Mouse (Mus musculus) common myeloid progenitor, adult 5-6 weeks (primary cell): ENCODE data around the gene Gm20661. TPM values are rescaled to one million over a fixed set of nuclear protein-coding genes. Genes with fewer than 3 reads are reported as not detected.

ENCODE experiments used
- total RNA-seq: library from RNA; stranded (forward); fragments of 200-1000, 187-1606 nt; gene quantifications from 2 replicates; pipeline ENCODE4 v1.2.3, GENCODE M21; 2017

The Gm20661 gene
- total RNA-seq, 1 experiment from 2014 or later, result not detected

Other genes starting within 250 kb of the Gm20661 start
- 188 and 222 TPM in 2 replicates for gene Rbm5, start 212.1 kb upstream of the Gm20661 start, total RNA-seq
- gene Rbm6, start 109.8 kb upstream of the Gm20661 start, total RNA-seq, result 173 and 180 TPM in 2 replicates
- 11.1 and 16.3 TPM in 2 replicates for gene Mon1a, start 94.9 kb upstream of the Gm20661 start, total RNA-seq
- gene Mst1r, start 76.2 kb upstream of the Gm20661 start, total RNA-seq, result 0.41 TPM in 1 of 2 replicates, not detected in the other
- not detected in 2 replicates for gene Actl11, start 54.6 kb upstream of the Gm20661 start, total RNA-seq
- 0.32 TPM in 1 of 2 replicates, not detected in the other for gene Camkv, start 47.4 kb upstream of the Gm20661 start, total RNA-seq
- 12.8 and 23.2 TPM in 2 replicates for gene Traip, start 32.9 kb upstream of the Gm20661 start, total RNA-seq
- 42.5 and 52.7 TPM in 2 replicates for gene Uba7, start 7.6 kb upstream of the Gm20661 start, total RNA-seq
- gene Inka1, start 2.8 kb downstream of the Gm20661 start, total RNA-seq, result 38.5 and 45.8 TPM in 2 replicates
- 0.18 TPM in 1 of 2 replicates, not detected in the other for gene Cdhr4, start 9.4 kb downstream of the Gm20661 start, total RNA-seq
- gene Gm20662, start 13.3 kb downstream of the Gm20661 start, total RNA-seq, result not detected in 2 replicates
- gene Ip6k1, start 19.4 kb downstream of the Gm20661 start, total RNA-seq, result 29.5 and 169 TPM in 2 replicates
- gene Gmppb, start 66.2 kb downstream of the Gm20661 start, total RNA-seq, result 10.7 and 13.0 TPM in 2 replicates
- 0.49 and 3.3 TPM in 2 replicates for gene Amigo3, start 70.1 kb downstream of the Gm20661 start, total RNA-seq
- not detected in 2 replicates for gene Mst1, start 97.4 kb downstream of the Gm20661 start, total RNA-seq
- gene Rnf123, start 100.3 kb downstream of the Gm20661 start, total RNA-seq, result 25.7 and 26.2 TPM in 2 replicates
- gene Apeh, start 111.5 kb downstream of the Gm20661 start, total RNA-seq, result 60.8 and 79.3 TPM in 2 replicates
- gene Bsn, start 207.3 kb downstream of the Gm20661 start, total RNA-seq, result 3.5 and 4.0 TPM in 2 replicates